Mouse (Mus musculus) megakaryocyte, embryonic 14.5 days (primary cell): ENCODE data around the gene Sox12.

Experiments
- FLI1 ChIP-seq: IDR thresholded peaks from 2 replicates; pipeline ENCODE4 v1.6.1; 2012; ENCODE audit warnings: low read length, inconsistent platforms, mixed read lengths
- GATA1 ChIP-seq: IDR thresholded peaks from 3 replicates; pipeline ENCODE4 v1.6.1; 2012; ENCODE audit warnings: mixed read lengths, low read length, inconsistent platforms, borderline replicate concordance

DNA sequence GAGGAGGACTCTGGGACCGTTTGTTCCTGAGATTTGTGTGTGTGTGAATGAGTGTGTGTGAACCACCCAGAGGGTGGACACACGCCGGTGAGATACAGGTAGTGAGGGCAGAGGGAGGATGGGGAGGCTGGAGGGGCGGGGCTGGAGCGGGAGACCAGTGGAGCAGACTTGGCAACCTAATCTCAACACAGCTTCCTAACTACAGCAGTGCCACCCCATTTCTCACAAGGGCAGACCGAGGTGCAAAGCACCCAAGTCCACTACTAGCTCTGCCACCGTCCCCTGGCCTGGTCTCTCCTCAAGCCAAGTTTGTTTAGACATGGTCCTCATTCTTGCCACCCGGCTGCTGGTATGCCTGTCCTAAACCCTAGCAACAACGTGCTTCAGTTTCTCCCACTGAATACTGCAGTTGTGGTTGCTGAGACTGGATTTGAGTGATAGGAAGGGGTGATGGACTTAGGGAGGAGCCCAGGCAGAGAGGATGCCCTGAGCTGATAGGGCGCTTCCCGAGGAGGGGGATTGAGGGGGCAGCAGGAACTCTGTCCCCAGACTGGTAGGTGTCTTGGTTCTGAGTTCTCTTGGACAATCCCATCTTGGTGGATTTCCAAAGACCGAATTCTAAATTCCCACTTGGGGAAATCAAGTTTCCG is 2.5 kb downstream of the Sox12 start:
- TF ChIP-seq GATA1, result no peak
- TF ChIP-seq FLI1, result no peak
